Mouse (Mus musculus) kidney, postnatal 36 days (tissue): ENCODE data around the gene Unc13a.

ENCODE experiments used
- DNase-seq, 2 experiments: peaks; one replicate each; pipeline ENCODE4 v3.0.0; 2021 to 2022; ENCODE audit warnings: mixed read lengths in 2 of 2

Unc13a gene

GRCm38 (mm10) chr8:71686143-71686734 is 14.7 kb upstream of the Unc13a start:
- no peak for DNase-seq

- no peak for DNase-seq
Measured at GRCm38 (mm10) chr8:71685573-71685972, 14.0 kb upstream of the Unc13a start.

GRCm38 (mm10) chr8:71684701-71685100 is 13.1 kb upstream of the Unc13a start:
- DNase-seq = no peak

- DNase-seq = no peak
Measured at GRCm38 (mm10) chr8:71682832-71683231, 11.3 kb upstream of the Unc13a start.

GRCm38 (mm10) chr8:71681369-71681915 is 9.9 kb upstream of the Unc13a start:
- DNase-seq = no peak

- DNase-seq = peak; percentile 60 to 68
Measured at GRCm38 (mm10) chr8:71680471-71680870, 8.9 kb upstream of the Unc13a start.

GRCm38 (mm10) chr8:71679550-71680168 is 8.1 kb upstream of the Unc13a start:
- peak in 1 of 2 experiments; percentile 45 for DNase-seq

GRCm38 (mm10) chr8:71679116-71679515 is 7.6 kb upstream of the Unc13a start:
- no peak for DNase-seq

GRCm38 (mm10) chr8:71678216-71678615 is 6.7 kb upstream of the Unc13a start:
- DNase-seq = no peak

- DNase-seq = peak; percentile 50 to 70
Measured at GRCm38 (mm10) chr8:71677555-71677954, 6.0 kb upstream of the Unc13a start.

GRCm38 (mm10) chr8:71676803-71677202 is 5.2 kb upstream of the Unc13a start:
- no peak for DNase-seq

GRCm38 (mm10) chr8:71676020-71676741 is 4.6 kb upstream of the Unc13a start, which contains the start of gene Jak3:
Gene Jak3, plus strand, starts transcription at chr8:71676296.
- DNase-seq = peak; percentile 62 to 76

GRCm38 (mm10) chr8:71675456-71676019 is 4.0 kb upstream of the Unc13a start:
- DNase-seq = no peak

GRCm38 (mm10) chr8:71674071-71674470 is 2.5 kb upstream of the Unc13a start:
- no peak for DNase-seq

- DNase-seq = no peak
Measured at GRCm38 (mm10) chr8:71672168-71672735, 695 bp upstream of the Unc13a start.

- DNase-seq = peak; percentile 55 to 65
Measured at GRCm38 (mm10) chr8:71670621-71671548, 672 bp downstream of the Unc13a start.

GRCm38 (mm10) chr8:71670198-71670597 is 1.4 kb downstream of the Unc13a start:
- no peak for DNase-seq

GRCm38 (mm10) chr8:71668220-71668975 is 3.2 kb downstream of the Unc13a start:
- peak; percentile 39 to 57 for DNase-seq

- DNase-seq = no peak
Measured at GRCm38 (mm10) chr8:71667256-71667655, 4.3 kb downstream of the Unc13a start.

GRCm38 (mm10) chr8:71666855-71667254 is 4.7 kb downstream of the Unc13a start:
- DNase-seq = no peak
